Mouse (Mus musculus) G1E (cell line): Measurements from ENCODE around the gene Uimc1.

Experiments used
- CTCF ChIP-seq: IDR thresholded peaks from 2 replicates; pipeline ENCODE4 v1.5.1; 2012; ENCODE audit warnings: low read depth, low read length, inconsistent platforms, mixed read lengths
- GATA2 ChIP-seq: IDR thresholded peaks from 2 replicates; pipeline ENCODE4 v1.6.1; 2012; ENCODE audit warnings: low read depth, low read length, inconsistent platforms, borderline replicate concordance

- TF ChIP-seq GATA2 (no peak), CTCF (no peak)
Observed at GRCm38 (mm10) chr13:55099726-55100478, at the start of gene Uimc1.
